Mouse (Mus musculus): ENCODE measurements around the gene Klb. TPM values are rescaled to one million over a fixed set of nuclear protein-coding genes. Genes with fewer than 3 reads are reported as not detected.

Gene Klb
- not detected for polyA plus RNA-seq (2015; fragmentation: Illumina TruSeq; extraction: RNeasy Lipid Tissue Mini Kit (QIAGEN cat#74804); ENCODE audit: low read depth, low replicate concordance)

DNA sequence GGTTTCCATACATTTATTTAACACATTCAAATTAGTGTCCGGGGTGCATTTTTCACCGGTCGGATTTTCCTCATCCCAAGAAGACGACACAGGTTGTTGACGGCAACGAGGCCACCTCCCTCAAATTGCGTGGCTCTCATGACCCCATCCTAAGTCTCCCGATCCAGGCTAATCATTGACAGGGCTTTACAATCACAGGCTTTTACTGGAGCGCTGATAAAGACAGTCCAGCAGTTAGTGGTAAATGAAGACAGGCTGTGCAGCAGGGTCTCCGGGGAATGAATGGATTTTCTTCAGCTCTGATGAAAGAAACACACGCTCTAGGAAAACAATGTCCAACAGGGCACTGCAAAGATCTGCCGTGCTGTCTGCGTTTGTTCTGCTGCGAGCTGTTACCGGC, at the start of gene Klb:
Gene Klb (plus strand): TSS at position 147 of the 400 bp plus-strand sequence.

GRCm38 (mm10) chr5:65335298-65336074, 12.6 kb upstream of the Klb start, which contains the start of gene Rfc1:
Rfc1 (minus strand) TSS chr5:65335670.

DNA sequence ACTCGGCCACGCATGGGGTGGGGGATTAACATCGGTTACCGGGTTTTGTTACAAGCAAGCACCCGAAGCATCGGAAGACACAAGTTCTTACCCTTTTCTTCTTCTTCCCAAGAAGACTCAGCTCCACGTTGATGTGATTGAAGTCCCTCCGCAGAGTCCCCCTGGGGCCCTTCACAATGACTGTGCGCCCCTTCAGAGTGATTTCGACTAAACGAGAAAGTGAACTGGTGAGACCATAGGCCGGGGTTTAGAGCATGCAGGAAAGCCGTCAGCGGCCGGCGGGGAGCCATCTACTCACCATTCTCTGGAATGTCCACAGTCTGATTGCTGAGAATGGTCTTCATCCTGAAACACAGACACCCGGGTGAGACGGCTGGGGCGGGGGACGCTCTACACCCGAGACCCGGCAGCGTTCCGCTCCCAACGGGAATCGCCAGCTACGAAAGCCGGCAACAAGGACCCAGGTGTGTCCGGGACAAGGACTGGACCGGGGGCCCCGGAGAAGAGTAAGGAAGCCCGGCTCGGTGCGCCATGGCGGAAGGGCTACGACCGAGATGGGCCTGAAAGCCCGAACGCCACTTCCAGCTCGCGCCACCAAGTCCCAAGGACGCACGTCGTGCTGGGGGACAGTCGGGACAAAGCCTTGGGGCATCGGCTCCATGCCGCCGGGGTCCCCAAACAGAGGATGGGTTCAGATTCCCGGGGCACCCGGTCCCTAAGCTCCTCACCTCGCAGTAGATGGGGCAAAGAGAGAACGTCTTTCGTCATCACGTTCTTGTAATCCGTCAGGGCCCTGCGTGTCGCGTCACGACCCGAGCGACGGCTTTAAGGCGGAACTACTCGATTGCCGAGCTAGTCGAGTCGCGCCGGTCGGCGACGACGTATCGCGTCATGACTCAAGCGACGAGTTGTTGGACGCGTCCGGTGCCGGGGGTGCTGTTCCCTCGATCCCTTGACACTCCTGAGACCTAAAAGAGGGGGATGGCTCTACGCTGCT, 42.8 kb downstream of the Klb start, which contains the start of the genes Rpl9 and Lias:
Gene Rpl9 (minus strand): TSS at position 797 of the 997 bp plus-strand sequence.
Gene Lias (plus strand): TSS at position 850 of the 997 bp plus-strand sequence.

Other genes starting within 250 kb of the Klb start
- gene Klhl5, start 240.8 kb upstream of the Klb start, polyA plus RNA-seq (2015; fragmentation: Illumina TruSeq; extraction: RNeasy Lipid Tissue Mini Kit (QIAGEN cat#74804); ENCODE audit: low read depth, low replicate concordance) = 41.3 TPM
- gene Wdr19, start 148.6 kb upstream of the Klb start, polyA plus RNA-seq (2015; fragmentation: Illumina TruSeq; extraction: RNeasy Lipid Tissue Mini Kit (QIAGEN cat#74804); ENCODE audit: low read depth, low replicate concordance) = 11.7 TPM
- 20.7 TPM for gene Rfc1, start 12.6 kb upstream of the Klb start, polyA plus RNA-seq (2015; fragmentation: Illumina TruSeq; extraction: RNeasy Lipid Tissue Mini Kit (QIAGEN cat#74804); ENCODE audit: low read depth, low replicate concordance)
- 1,559 TPM for gene Rpl9, start 43.1 kb downstream of the Klb start, polyA plus RNA-seq (2015; fragmentation: Illumina TruSeq; extraction: RNeasy Lipid Tissue Mini Kit (QIAGEN cat#74804); ENCODE audit: low read depth, low replicate concordance)
- 43.9 TPM for gene Lias, start 43.2 kb downstream of the Klb start, polyA plus RNA-seq (2015; fragmentation: Illumina TruSeq; extraction: RNeasy Lipid Tissue Mini Kit (QIAGEN cat#74804); ENCODE audit: low read depth, low replicate concordance)
- 21.8 TPM for gene Ugdh, start 87.6 kb downstream of the Klb start, polyA plus RNA-seq (2015; fragmentation: Illumina TruSeq; extraction: RNeasy Lipid Tissue Mini Kit (QIAGEN cat#74804); ENCODE audit: low read depth, low replicate concordance)
- not detected for gene Gm43552, start 144.5 kb downstream of the Klb start, polyA plus RNA-seq (2015; fragmentation: Illumina TruSeq; extraction: RNeasy Lipid Tissue Mini Kit (QIAGEN cat#74804); ENCODE audit: low read depth, low replicate concordance)
- 168 TPM for gene Smim14, start 188.9 kb downstream of the Klb start, polyA plus RNA-seq (2015; fragmentation: Illumina TruSeq; extraction: RNeasy Lipid Tissue Mini Kit (QIAGEN cat#74804); ENCODE audit: low read depth, low replicate concordance)
- 109 TPM for gene Ube2k, start 188.9 kb downstream of the Klb start, polyA plus RNA-seq (2015; fragmentation: Illumina TruSeq; extraction: RNeasy Lipid Tissue Mini Kit (QIAGEN cat#74804); ENCODE audit: low read depth, low replicate concordance)